Mouse (Mus musculus) fat pad, adult 2 months (tissue): ENCODE results near the gene Ube2g1.

ENCODE experiments used
- DNase-seq: peaks from one replicate; pipeline ENCODE4 v3.0.0-alpha.2; 2011; ENCODE audit warnings: low read depth, low spot score; ENCODE audit errors: extremely low read depth

Gene Ube2g1

DNA sequence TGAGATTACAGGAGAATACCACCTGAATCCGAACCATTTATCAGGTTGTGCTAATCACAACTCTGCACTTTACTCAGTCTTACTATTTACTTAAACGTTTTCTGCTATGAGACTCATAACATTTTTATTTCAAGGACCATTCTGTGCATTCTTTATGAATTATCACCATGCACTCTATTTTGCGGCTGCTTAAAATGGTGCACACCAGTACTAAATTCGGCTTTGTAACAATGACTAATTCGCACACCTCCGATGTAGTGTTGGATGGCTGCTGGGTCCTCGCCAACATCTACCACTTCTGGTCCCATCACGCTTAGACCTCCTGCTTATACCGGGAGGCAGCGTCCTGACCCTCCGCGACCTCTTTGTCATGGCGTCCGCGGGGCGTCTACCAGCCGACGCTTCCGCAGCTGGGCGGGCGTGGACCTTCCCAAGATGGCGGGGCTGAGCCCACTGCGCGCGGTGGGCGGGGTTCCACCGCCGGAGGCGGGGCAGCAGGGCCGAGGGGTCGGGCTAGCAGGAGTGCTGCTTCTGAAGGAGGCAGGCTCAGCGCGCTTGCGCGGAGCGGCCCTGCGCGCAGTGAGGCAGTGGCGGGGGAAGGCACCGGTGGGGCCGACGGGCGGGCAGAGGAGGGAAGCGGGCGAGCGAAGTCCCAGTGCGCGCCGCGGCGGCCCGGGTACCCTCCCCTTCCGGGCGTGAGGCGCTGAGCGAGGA lies at the start of gene Ube2g1:
TSS of gene Ube2g1 (plus strand) at position 590 of the 714 bp plus-strand sequence.
- peak; percentile 43 for DNase-seq

DNA sequence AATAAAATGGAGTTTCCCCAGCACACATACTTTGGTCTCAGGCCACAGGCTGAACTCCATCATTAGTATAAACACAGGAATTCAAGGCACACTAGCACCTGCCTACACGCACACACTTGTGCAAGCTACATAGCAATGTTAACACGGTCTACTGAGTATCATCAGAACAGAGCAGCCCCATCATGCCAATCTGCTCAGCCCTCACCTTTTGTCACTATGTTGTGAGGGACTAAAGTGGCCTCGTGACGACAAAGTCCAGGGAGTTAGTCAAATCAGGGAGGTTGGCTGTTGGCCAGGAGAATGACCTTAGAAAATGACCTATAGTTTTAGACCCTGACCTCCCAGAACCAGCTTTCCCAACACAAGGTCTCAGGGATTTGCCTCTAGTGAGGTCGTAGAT lies 48.9 kb upstream of the Ube2g1 start:
- no peak for DNase-seq

- no peak for DNase-seq
These were observed 46.4 kb upstream of the Ube2g1 start for GRCm38 (mm10) chr11:72560661-72561060.

- no peak for DNase-seq
These were observed 42.8 kb upstream of the Ube2g1 start for GRCm38 (mm10) chr11:72564232-72564807.

DNA sequence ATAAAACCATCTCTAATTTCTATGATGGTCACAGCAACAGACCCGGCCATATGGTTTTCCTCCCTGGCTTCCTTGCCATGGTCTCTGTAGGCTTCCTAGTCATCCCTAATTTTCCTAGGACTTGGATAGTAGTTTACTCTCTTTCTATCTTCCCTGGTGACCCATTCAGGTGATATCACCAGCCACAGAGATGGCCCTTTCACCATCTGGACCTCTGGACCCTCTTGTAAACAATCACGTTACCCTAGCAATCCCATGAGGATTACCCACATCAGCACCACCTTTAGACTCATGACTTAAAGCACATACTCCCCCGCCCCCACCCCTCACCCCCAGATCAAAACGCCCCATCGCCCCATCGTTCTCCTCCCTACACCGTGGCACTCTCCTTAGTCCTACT lies 40.8 kb upstream of the Ube2g1 start:
- DNase-seq = no peak

DNA sequence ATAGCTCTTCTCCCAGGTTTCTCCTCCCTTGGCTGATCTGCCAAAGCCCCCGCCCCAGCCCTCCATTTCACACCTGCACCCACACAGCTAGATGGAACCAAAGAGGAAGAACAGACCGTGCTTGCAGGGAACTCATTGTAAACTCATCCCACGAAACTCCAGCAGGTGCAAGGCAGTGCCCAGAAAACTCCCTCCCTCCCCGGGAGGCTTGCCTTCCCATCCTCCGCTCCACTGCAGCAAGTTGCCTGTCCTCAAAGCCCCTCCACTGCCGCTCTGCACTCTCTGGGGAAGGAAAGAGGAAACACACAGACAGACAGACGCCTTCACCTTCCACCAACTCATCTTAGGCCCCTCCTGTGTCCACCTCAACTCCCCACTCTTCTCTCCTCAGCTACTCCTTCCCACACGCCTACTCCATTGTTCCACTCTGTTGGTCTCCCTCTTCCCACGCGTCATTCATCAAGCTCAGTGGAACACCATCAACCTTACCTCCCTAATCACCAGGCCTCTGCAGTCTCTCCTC lies 40.2 kb upstream of the Ube2g1 start:
- DNase-seq = no peak

DNA sequence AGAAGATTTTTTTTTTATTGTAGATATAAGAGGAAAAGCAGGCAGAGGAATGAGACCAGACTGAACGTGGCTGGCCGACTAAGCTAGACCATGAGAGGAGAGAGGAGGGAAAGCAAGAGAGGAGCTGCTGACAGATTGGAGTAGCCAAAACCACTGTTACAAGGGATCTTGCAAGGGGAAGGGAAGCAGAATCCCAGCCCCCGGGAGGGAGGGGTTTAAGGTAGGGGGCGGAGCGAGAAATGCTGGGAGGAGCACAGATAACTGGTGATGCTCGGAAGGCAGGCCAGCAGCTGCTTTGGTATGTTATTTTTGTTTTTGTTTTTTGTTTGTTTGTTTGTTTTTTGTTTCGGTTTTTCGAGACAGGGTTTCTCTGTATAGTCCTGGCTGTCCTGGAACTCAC lies 38.0 kb upstream of the Ube2g1 start:
- DNase-seq = no peak

- DNase-seq = no peak
These were observed 37.3 kb upstream of the Ube2g1 start for GRCm38 (mm10) chr11:72569671-72570318.

DNA sequence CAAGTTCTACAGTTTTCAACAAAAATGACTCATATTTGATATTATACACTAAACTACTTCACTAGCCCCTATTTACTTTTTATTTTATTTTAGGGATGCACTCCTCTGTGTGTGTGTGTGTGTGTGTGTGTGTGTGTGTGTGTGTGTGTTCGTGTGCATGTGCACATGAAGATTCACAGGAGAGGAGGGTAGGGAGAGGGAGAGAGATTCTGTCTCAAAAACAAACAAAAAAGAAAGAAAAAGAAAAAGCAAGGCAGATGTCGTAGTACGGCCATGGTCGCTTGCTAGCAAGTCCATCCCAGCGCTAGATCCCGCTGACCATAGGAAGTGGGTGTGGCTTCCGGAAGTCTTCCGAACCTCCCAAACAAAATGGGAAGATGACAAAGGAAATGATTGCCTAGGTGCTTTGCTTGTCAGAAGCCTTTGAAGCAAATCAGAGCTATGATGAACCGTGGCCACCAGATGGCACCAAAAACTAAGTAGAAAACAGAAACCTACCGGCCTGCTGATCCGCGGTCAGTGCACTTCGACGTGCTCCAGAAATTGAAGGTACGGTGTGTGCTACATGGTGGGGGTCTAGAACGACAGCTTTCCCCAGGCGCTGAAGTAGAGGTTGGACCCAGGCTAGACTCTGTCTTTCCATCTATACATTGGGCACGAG lies 36.6 kb upstream of the Ube2g1 start:
- DNase-seq = no peak

- DNase-seq = no peak
These were observed 33.3 kb upstream of the Ube2g1 start for GRCm38 (mm10) chr11:72573819-72574218.

GRCm38 (mm10) chr11:72576111-72576465 lies 31.0 kb upstream of the Ube2g1 start:
- DNase-seq = no peak

- no peak for DNase-seq
These were observed 30.4 kb upstream of the Ube2g1 start for GRCm38 (mm10) chr11:72576466-72577351.

- DNase-seq = peak; percentile 73
These were observed 28.6 kb upstream of the Ube2g1 start for GRCm38 (mm10) chr11:72578471-72578870.

GRCm38 (mm10) chr11:72581609-72582447 lies 25.3 kb upstream of the Ube2g1 start:
- DNase-seq = peak; percentile 74

- peak; percentile 49 for DNase-seq
These were observed 24.7 kb upstream of the Ube2g1 start for GRCm38 (mm10) chr11:72582448-72582705.

DNA sequence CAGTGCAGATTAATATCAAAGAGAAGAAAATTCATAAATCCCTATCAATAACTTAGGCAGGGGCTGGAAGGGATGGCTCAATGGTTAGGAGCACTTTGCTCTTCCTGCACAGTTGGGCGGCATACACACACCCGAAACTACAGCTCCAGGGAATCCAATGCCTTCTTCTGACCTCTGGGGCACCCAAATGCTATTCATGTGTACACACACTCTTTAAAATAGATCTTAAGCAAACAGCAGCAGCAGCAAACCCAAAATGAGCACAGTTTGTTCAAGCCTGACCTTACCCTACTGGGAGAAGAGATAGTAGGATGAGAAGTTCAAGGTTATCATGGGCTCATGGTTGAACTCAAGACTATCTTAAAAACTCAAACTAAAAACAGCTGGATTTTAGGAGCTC lies 24.0 kb upstream of the Ube2g1 start:
- no peak for DNase-seq

- DNase-seq = no peak
These were observed 20.5 kb upstream of the Ube2g1 start for GRCm38 (mm10) chr11:72586570-72586969.

GRCm38 (mm10) chr11:72587537-72588233 lies 19.4 kb upstream of the Ube2g1 start:
- DNase-seq = no peak

GRCm38 (mm10) chr11:72595010-72595737 lies 11.9 kb upstream of the Ube2g1 start:
- no peak for DNase-seq
